Mouse (Mus musculus) heart, adult 11 months (tissue): ENCODE measurements around the gene Nfasc.
A peak's percentile ranks its signal among the peaks of the same experiment; 100 is the strongest.

Source experiments
- DNase-seq: peaks from one replicate; pipeline ENCODE4 v3.0.0; 2022

Nfasc gene

GRCm38 (mm10) chr1:132741175-132741997 is at the start of gene Nfasc:
Gene Nfasc, minus strand, starts transcription at chr1:132741797.
- no peak for DNase-seq

- DNase-seq, result peak; percentile 24
Measured at GRCm38 (mm10) chr1:132791049-132791448, 49.5 kb upstream of the Nfasc start.

GRCm38 (mm10) chr1:132786866-132787265 is 45.3 kb upstream of the Nfasc start:
- peak; percentile 97 for DNase-seq

- DNase-seq, result peak; percentile 78
Measured at GRCm38 (mm10) chr1:132781607-132782445, 40.2 kb upstream of the Nfasc start.

GRCm38 (mm10) chr1:132780961-132781360 is 39.4 kb upstream of the Nfasc start:
- DNase-seq, result peak; percentile 55

GRCm38 (mm10) chr1:132780254-132780653 is 38.7 kb upstream of the Nfasc start:
- peak; percentile 71 for DNase-seq

- no peak for DNase-seq
Measured at GRCm38 (mm10) chr1:132774959-132775358, 33.4 kb upstream of the Nfasc start.

- DNase-seq, result peak; percentile 81
Measured at GRCm38 (mm10) chr1:132771377-132771776, 29.8 kb upstream of the Nfasc start.

GRCm38 (mm10) chr1:132769559-132769958 is 28.0 kb upstream of the Nfasc start:
- DNase-seq, result peak; percentile 43

GRCm38 (mm10) chr1:132767422-132767821 is 25.8 kb upstream of the Nfasc start:
- no peak for DNase-seq

- DNase-seq, result peak; percentile 79
Measured at GRCm38 (mm10) chr1:132765887-132766651, 24.5 kb upstream of the Nfasc start.

- no peak for DNase-seq
Measured at GRCm38 (mm10) chr1:132765222-132765621, 23.6 kb upstream of the Nfasc start.

- no peak for DNase-seq
Measured at GRCm38 (mm10) chr1:132759390-132759789, 17.8 kb upstream of the Nfasc start.

GRCm38 (mm10) chr1:132758656-132759370 is 17.2 kb upstream of the Nfasc start:
- DNase-seq, result peak; percentile 91

GRCm38 (mm10) chr1:132755211-132755610 is 13.6 kb upstream of the Nfasc start:
- no peak for DNase-seq

GRCm38 (mm10) chr1:132749217-132749884 is 7.8 kb upstream of the Nfasc start:
- no peak for DNase-seq

GRCm38 (mm10) chr1:132746302-132746701 is 4.7 kb upstream of the Nfasc start:
- no peak for DNase-seq

- no peak for DNase-seq
Measured at GRCm38 (mm10) chr1:132745636-132746035, 4.0 kb upstream of the Nfasc start.

- DNase-seq, result no peak
Measured at GRCm38 (mm10) chr1:132739077-132739521, 2.5 kb downstream of the Nfasc start.

- DNase-seq, result no peak
Measured at GRCm38 (mm10) chr1:132736171-132736570, 5.4 kb downstream of the Nfasc start.

- DNase-seq, result no peak
Measured at GRCm38 (mm10) chr1:132733873-132734447, 7.6 kb downstream of the Nfasc start.
